Mouse (Mus musculus) midbrain, embryonic 11.5 days (tissue): ENCODE measurements at regions not wholly inside any gene's neighbourhood (a gene's known extent, or its start where the extent isn't known, plus 50 kb on each side); places are given as distances from the start of the nearest gene placed in this dataset.
A peak's percentile ranks its signal among the peaks of the same experiment; 100 is the strongest.

Source experiments
- ATAC-seq: fragments of 200-750 bp; cut with Nextera tagmentation; 2 replicates; pipeline ENCODE4 v1.8.0; 2017; ENCODE audit warnings: moderate TSS enrichment, moderate library complexity; ENCODE audit not compliant: low FRiP score
- DNase-seq: peaks from one replicate; pipeline ENCODE4 v3.0.0; 2015; ENCODE audit warnings: low spot score; ENCODE audit errors: missing footprints
- H3K27ac ChIP-seq: fragments of 300-500 bp; sonication (generic); 2 replicates; pipeline ENCODE4 v1.5.1; 2014; ENCODE audit warnings: low read depth, low read length
- H3K27me3 ChIP-seq: fragments of 300-500 bp; sonication (generic); 2 replicates; pipeline ENCODE4 v1.6.1; 2014; ENCODE audit warnings: mild to moderate bottlenecking, low read length, moderate library complexity, mixed read lengths; ENCODE audit not compliant: control insufficient read depth, insufficient read depth
- H3K36me3 ChIP-seq: fragments of 300-500 bp; sonication (generic); 2 replicates; pipeline ENCODE4 v1.6.1; 2014; ENCODE audit warnings: mild to moderate bottlenecking, low read length, moderate library complexity, mixed read lengths; ENCODE audit not compliant: control insufficient read depth, insufficient read depth
- H3K4me1 ChIP-seq: fragments of 300-500 bp; sonication (generic); 2 replicates; pipeline ENCODE4 v1.6.1; 2014; ENCODE audit warnings: low read length; ENCODE audit not compliant: control insufficient read depth, insufficient read depth
- H3K4me2 ChIP-seq: fragments of 300-500 bp; sonication (generic); 2 replicates; pipeline ENCODE4 v1.6.1; 2014; ENCODE audit warnings: mild to moderate bottlenecking, moderate library complexity
- H3K4me3 ChIP-seq: fragments of 300-500 bp; sonication (generic); 2 replicates; pipeline ENCODE4 v1.5.1; 2014; ENCODE audit warnings: low read depth, low read length
- H3K9ac ChIP-seq: fragments of 300-500 bp; sonication (generic); 2 replicates; pipeline ENCODE4 v1.6.1; 2014; ENCODE audit warnings: low read length
- H3K9me3 ChIP-seq: fragments of 300-500 bp; sonication (generic); 2 replicates; pipeline ENCODE4 v1.6.1; 2016; ENCODE audit warnings: low read length; ENCODE audit not compliant: control insufficient read depth
- WGBS: fragments of 180-500 bp; shearing (Covaris S2); extraction: QIAGEN DNeasy Blood & Tissue Kit; methylation state at CpG from one replicate; pipeline ENCODE4 v1.1.7; 2014; 5-methylcytosine and 5-hydroxymethylcytosine counted together

- Histone ChIP-seq H3K27me3 (no peaks in the 10 kb centered on the region), H3K9me3 (no peaks in the 10 kb centered on the region; the same call in 1 of the 2 replicates), H3K4me1 (0 out of 2 replicates have a peak, but pooled peaks cover 6% of the 10 kb centered on the region), H3K4me3 (no peak overlapping the region), H3K27ac (no peak overlapping the region), H3K9ac (no peak overlapping the region), H3K36me3 (no peaks in the 10 kb centered on the region), H3K4me2 (no peak overlapping the region)
- peak; percentile 35; the same call in 1 of the 2 replicates for ATAC-seq
- 46% methylated on average over 12 of the region's 12 CpGs for WGBS
- peak; percentile 67 for DNase-seq
Measured at GRCm38 (mm10) chr9:120628794-120629560, 57.7 kb downstream of the Rpl14 start.

DNA sequence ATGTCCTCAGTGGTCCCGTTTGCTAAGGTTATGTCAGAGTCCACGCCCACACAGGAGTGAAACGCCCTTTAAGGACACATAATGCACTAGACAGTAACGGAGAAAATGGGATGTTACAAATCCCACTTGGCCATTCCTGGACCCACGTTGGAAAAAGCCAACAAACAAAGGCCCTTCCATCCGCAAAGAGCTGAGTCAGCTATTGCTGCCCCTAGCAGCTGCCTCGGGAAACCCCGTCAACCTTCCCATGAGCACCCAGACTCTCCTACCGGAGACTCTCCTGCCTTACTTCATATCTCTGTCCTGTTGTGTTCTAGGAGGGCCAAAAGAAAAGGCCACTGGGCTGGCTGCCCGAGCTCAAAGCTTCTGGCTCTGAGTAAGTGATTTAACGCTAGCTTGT lies 58.4 kb downstream of the Rpl14 start:
- Histone ChIP-seq H3K4me2 (no peak overlapping the region), H3K9me3 (no peaks in the 10 kb centered on the region; the same call in 1 of the 2 replicates), H3K36me3 (no peaks in the 10 kb centered on the region), H3K4me1 (0 out of 2 replicates have a peak, but pooled peaks cover 6% of the 10 kb centered on the region), H3K27ac (no peak overlapping the region), H3K9ac (no peak overlapping the region), H3K27me3 (no peaks in the 10 kb centered on the region), H3K4me3 (no peak overlapping the region)
- DNase-seq (peak; percentile 47), ATAC-seq (no peak)
- 80% methylated on average over 11 of the region's 11 CpGs for WGBS

DNA sequence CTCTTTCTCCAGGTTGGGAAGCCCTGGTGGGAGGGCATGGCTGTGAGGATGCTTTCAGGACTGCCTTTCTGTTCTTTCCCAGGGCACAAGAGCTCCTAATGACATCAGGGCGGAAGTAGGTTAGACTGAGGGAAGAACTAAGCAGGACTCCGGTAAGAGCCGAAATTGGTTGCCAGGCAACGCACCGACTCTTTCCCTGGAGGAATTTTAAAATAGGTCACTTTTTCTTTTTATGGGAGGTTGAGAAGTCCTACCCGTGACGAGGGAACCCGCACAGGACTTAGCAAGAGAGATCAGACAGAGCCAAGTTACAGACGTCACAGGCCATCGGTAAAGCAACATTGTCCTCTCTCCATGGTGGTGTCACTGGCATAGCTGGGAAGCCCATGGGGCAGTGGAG lies 61.6 kb downstream of the Rpl14 start:
- 71% methylated on average over 10 of the region's 10 CpGs for WGBS
- no peak overlapping the region for H3K4me3 ChIP-seq
- no peak for ATAC-seq

DNA sequence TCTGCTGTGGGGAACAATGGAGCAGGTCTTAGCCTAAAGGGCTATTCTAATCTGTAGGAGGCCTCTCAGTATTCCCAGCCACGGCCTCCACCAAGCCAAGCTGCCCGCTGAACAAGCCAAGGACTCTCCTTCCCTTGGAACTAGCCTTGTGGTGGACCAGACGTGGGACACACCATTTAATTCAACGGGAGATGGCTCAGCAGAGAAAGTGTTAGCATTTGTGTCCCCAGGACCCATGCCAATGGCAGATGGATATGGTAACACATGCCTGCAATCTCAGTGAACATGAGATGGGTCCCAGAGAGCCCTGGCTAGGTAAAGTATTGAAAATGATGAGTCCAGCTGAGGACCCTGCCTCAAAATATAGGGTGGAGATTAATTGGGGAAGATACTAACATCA lies 71.4 kb downstream of the Rpl14 start:
- no peaks in the 10 kb centered on the region for H3K9me3 ChIP-seq
- H3K36me3 ChIP-seq, result no peaks in the 10 kb centered on the region
- no peak overlapping the region for H3K9ac ChIP-seq
- no peak for ATAC-seq
- no peak overlapping the region for H3K4me2 ChIP-seq
- no peak overlapping the region for H3K4me3 ChIP-seq
- no peak overlapping the region for H3K27ac ChIP-seq
- peak; percentile 45 for DNase-seq
- H3K4me1 ChIP-seq, result no peaks in the 10 kb centered on the region
- 72% methylated on average over 4 of the region's 4 CpGs for WGBS
- H3K27me3 ChIP-seq, result no peaks in the 10 kb centered on the region

More for the DNA sequence above, 61.6 kb downstream of the Rpl14 start:
- H3K36me3 ChIP-seq, result no peaks in the 10 kb centered on the region
- no peaks in the 10 kb centered on the region for H3K27me3 ChIP-seq
- no peaks in the 10 kb centered on the region for H3K9me3 ChIP-seq
- no peak overlapping the region for H3K9ac ChIP-seq
- DNase-seq, result no peak
- no peak overlapping the region for H3K27ac ChIP-seq
- H3K4me2 ChIP-seq, result no peak overlapping the region
- H3K4me1 ChIP-seq, result 0 out of 2 replicates have a peak, but pooled peaks cover 6% of the 10 kb centered on the region

GRCm38 (mm10) chr9:120643371-120643770 lies 72.1 kb downstream of the Rpl14 start:
- Histone ChIP-seq H3K27me3 (no peaks in the 10 kb centered on the region), H3K9ac (no peak overlapping the region), H3K4me2 (no peak overlapping the region), H3K27ac (no peak overlapping the region), H3K36me3 (no peaks in the 10 kb centered on the region), H3K9me3 (no peaks in the 10 kb centered on the region), H3K4me1 (no peaks in the 10 kb centered on the region), H3K4me3 (no peak overlapping the region)
- ATAC-seq (no peak), DNase-seq (peak; percentile 70)
- 98% methylated on average over 3 of the region's 3 CpGs for WGBS

- H3K27ac ChIP-seq, result no peak overlapping the region
- no peaks in the 10 kb centered on the region for H3K36me3 ChIP-seq
- H3K4me3 ChIP-seq, result no peak overlapping the region
- H3K9me3 ChIP-seq, result no peaks in the 10 kb centered on the region
- no peaks in the 10 kb centered on the region for H3K27me3 ChIP-seq
- H3K9ac ChIP-seq, result no peak overlapping the region
- no peak overlapping the region for H3K4me2 ChIP-seq
- DNase-seq (peak; percentile 51), ATAC-seq (no peak)
- WGBS, result 99% methylated on average over 10 of the region's 10 CpGs
- H3K4me1 ChIP-seq, result no peaks in the 10 kb centered on the region
Measured at GRCm38 (mm10) chr9:120645776-120646175, 74.5 kb downstream of the Rpl14 start.

DNA sequence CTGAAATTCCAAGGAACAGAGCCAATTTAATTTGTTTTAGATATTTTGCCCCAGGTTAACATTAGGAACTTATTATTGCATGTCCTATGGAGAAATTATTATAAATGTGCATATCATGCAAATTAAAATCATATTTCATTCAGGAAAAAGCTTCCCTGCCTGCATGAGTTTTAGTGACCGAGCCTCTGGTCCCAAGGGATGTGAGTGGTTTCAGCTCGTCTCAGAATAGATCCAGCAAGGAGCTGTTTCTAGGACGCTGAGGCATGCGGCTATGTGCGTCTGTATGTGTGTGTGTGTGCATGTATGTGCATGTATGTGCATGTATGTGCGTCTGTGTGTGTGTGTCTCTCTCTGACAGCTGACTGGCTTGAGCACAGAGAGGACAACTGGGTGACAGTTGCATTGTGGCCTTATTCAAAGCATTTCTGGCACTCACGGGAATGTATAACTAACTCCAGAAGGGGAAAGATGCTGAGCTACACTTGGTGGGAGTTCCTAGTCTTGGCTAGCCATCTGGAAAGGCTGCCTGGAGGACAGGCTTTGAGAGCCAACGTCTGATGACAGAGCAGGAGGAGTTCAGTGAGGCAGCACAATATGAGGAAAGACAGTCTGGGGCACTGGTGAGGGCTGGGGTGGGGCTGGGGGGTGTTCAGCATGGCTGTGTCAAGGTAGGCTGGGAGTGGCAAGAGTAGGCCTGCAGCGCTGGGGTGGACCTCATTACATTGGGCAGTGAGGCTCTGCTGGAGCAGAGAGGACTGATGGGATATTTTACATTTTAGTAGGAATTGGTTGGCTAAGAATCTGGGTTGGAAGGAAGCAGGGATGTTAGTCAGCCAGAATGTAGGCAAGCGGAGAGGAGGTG lies 75.8 kb downstream of the Rpl14 start:
- 84% methylated on average over 10 of the region's 10 CpGs for WGBS
- no peaks in the 10 kb centered on the region for H3K36me3 ChIP-seq
- H3K4me2 ChIP-seq, result no peak overlapping the region
- H3K27me3 ChIP-seq, result no peaks in the 10 kb centered on the region
- no peak overlapping the region for H3K27ac ChIP-seq
- no peaks in the 10 kb centered on the region for H3K4me1 ChIP-seq
- H3K4me3 ChIP-seq, result no peak overlapping the region
- H3K9ac ChIP-seq, result no peak overlapping the region
- no peaks in the 10 kb centered on the region for H3K9me3 ChIP-seq
- DNase-seq, result peak; percentile 19
- ATAC-seq, result no peak

DNA sequence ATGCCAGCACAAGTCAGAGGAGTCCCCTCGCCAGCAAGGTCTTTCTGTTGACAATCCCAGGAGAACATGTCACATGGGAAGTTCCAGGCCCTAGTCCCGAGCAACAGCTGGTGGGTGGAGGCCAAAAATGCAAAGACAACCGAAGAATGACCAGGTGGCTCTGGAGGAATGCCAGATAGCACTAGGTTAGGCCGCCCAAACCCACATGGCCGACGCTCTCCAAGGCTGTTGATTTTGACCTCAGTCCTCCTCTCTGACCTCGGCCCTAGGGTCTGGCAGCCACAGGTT lies 76.4 kb downstream of the Rpl14 start:
- Histone ChIP-seq H3K4me3 (no peak overlapping the region), H3K27me3 (no peaks in the 10 kb centered on the region), H3K36me3 (no peaks in the 10 kb centered on the region), H3K9ac (no peak overlapping the region), H3K9me3 (no peaks in the 10 kb centered on the region), H3K27ac (no peak overlapping the region), H3K4me1 (no peaks in the 10 kb centered on the region), H3K4me2 (no peak overlapping the region)
- DNase-seq, result no peak
- 89% methylated on average over 7 of the region's 7 CpGs for whole genome bisulfite sequencing
- no peak for ATAC-seq

- ATAC-seq (no peak), DNase-seq (no peak)
- no peak overlapping the region for H3K9ac ChIP-seq
- H3K4me1 ChIP-seq, result peaks cover 6% of the 10 kb centered on the region
- no peak overlapping the region for H3K4me3 ChIP-seq
- no peaks in the 10 kb centered on the region for H3K36me3 ChIP-seq
- no peak overlapping the region for H3K27ac ChIP-seq
- no peaks in the 10 kb centered on the region for H3K27me3 ChIP-seq
- no peak overlapping the region for H3K4me2 ChIP-seq
- H3K9me3 ChIP-seq, result no peaks in the 10 kb centered on the region
- 84% methylated on average over 14 of the region's 14 CpGs for WGBS
Measured at GRCm38 (mm10) chr9:120652733-120653132, 81.5 kb downstream of the Rpl14 start.
